Mouse (Mus musculus) bone marrow, adult 2 months (tissue): ENCODE measurements around the gene Prdm4. TPM values are rescaled to one million over a fixed set of nuclear protein-coding genes. Genes with fewer than 3 reads are reported as not detected.

ENCODE experiments used
- H3K27ac ChIP-seq: fragments of 200-500 bp; 2 replicates; pipeline ENCODE4 v1.5.1; 2012; ENCODE audit warnings: low read depth, mild to moderate bottlenecking, control low read depth, inconsistent platforms, low read length; ENCODE audit not compliant: control insufficient read depth, poor library complexity, insufficient read depth
- H3K4me1 ChIP-seq: fragments of 200-500 bp; 2 replicates; pipeline ENCODE4 v1.6.1; 2011; ENCODE audit warnings: low read length; ENCODE audit not compliant: control insufficient read depth, insufficient read depth
- H3K4me3 ChIP-seq: fragments of 200-500 bp; replicated peaks from 2 replicates; pipeline ENCODE3; 2011; ENCODE audit warnings: mild to moderate bottlenecking, low read depth, low read length, control low read depth; ENCODE audit not compliant: control insufficient read depth
- CTCF ChIP-seq: fragments of 200-500 bp; IDR thresholded peaks from 2 replicates; pipeline ENCODE4 v1.5.1; 2011; ENCODE audit warnings: low read length, control low read depth; ENCODE audit not compliant: control insufficient read depth, insufficient read depth
- POLR2A ChIP-seq: fragments of 200-500 bp; IDR thresholded peaks from 2 replicates; pipeline ENCODE4 v1.6.1; 2011; ENCODE audit warnings: low read depth, mild to moderate bottlenecking, control low read depth, low read length, borderline replicate concordance; ENCODE audit not compliant: control insufficient read depth
- WGBS: fragments of 180-500 bp; shearing (Covaris S2); methylation state at CpG from one replicate; pipeline ENCODE4 v1.1.7; 2018; 5-methylcytosine and 5-hydroxymethylcytosine counted together
- polyA plus RNA-seq: library from polyadenylated mRNA; stranded (reverse); fragments of >200 nt; gene quantifications from 2 replicates; pipeline ENCODE4 v1.2.4, GENCODE M21; 2011; ENCODE audit warnings: low replicate concordance; ENCODE audit not compliant: missing spikeins, insufficient read depth, insufficient read length

Prdm4 gene
- polyA plus RNA-seq, 1 experiment: 11.7 TPM

GRCm38 (mm10) chr10:85948483-85949196 is 31.7 kb upstream of the Prdm4 start:
- Histone ChIP-seq H3K27ac (no peak overlapping the region), H3K4me3 (no peak overlapping the region), H3K4me1 (peaks cover 3% of the 10 kb centered on the region)
- TF ChIP-seq POLR2A (no peak), CTCF (no peak)
- WGBS: 95% methylated on average over 8 of the region's 8 CpGs

GRCm38 (mm10) chr10:85936280-85936965 is 19.5 kb upstream of the Prdm4 start:
- 90% methylated on average over 6 of the region's 6 CpGs for WGBS

GRCm38 (mm10) chr10:85929962-85930361 is 13.0 kb upstream of the Prdm4 start:
- Histone ChIP-seq H3K27ac (no peak overlapping the region), H3K4me1 (no peaks in the 10 kb centered on the region; the same call in 1 of the 2 replicates), H3K4me3 (no peak overlapping the region)
- WGBS: 79% methylated on average over 11 of the region's 11 CpGs
- TF ChIP-seq POLR2A (no peak), CTCF (no peak)

More at GRCm38 (mm10) chr10:85936280-85936965, 19.5 kb upstream of the Prdm4 start:
- Histone ChIP-seq H3K27ac (no peak overlapping the region), H3K4me1 (no peaks in the 10 kb centered on the region), H3K4me3 (no peak overlapping the region)
- TF ChIP-seq POLR2A: no peak
- no peak for TF ChIP-seq CTCF

GRCm38 (mm10) chr10:85929208-85929591 is 12.3 kb upstream of the Prdm4 start:
- Histone ChIP-seq H3K4me1 (no peaks in the 10 kb centered on the region; the same call in 1 of the 2 replicates), H3K27ac (no peak overlapping the region), H3K4me3 (no peak overlapping the region)
- TF ChIP-seq CTCF: no peak
- TF ChIP-seq POLR2A: no peak
- 47% methylated on average over 11 of the region's 11 CpGs for WGBS

- WGBS: under 1% methylated on average over 63 of the region's 63 CpGs
- no peaks in the 10 kb centered on the region; the same call in 1 of the 2 replicates for H3K4me1 ChIP-seq
- H3K27ac ChIP-seq: no peak overlapping the region; the same call in 1 of the 2 replicates
- peak; percentile 14; the same call in 1 of the 2 replicates for TF ChIP-seq CTCF
- TF ChIP-seq POLR2A: no peak
- peak overlapping the region; percentile 26 for H3K4me3 ChIP-seq
These were observed 11.7 kb upstream of the Prdm4 start for GRCm38 (mm10) chr10:85928499-85929207.

GRCm38 (mm10) chr10:85927676-85928445 is 10.9 kb upstream of the Prdm4 start, which contains the start of gene Ascl4:
TSS of gene Ascl4 (plus strand) at chr10:85927681.
- H3K4me1 ChIP-seq: no peaks in the 10 kb centered on the region; the same call in 1 of the 2 replicates
- 3% methylated on average over 23 of the region's 23 CpGs for WGBS
- TF ChIP-seq CTCF (no peak), POLR2A (no peak)
- H3K4me3 ChIP-seq: peak within 1 kb of the TSS; percentile 26
- no peak within 1 kb of the TSS; the same call in 1 of the 2 replicates for H3K27ac ChIP-seq

GRCm38 (mm10) chr10:85879886-85880486 is 37.0 kb downstream of the Prdm4 start:
- TF ChIP-seq CTCF: no peak
- no peak for TF ChIP-seq POLR2A
- 88% methylated on average over 8 of the region's 8 CpGs for WGBS
- Histone ChIP-seq H3K4me3 (no peak overlapping the region), H3K27ac (no peak overlapping the region), H3K4me1 (no peaks in the 10 kb centered on the region; the same call in 1 of the 2 replicates)

GRCm38 (mm10) chr10:85875812-85876211 is 41.1 kb downstream of the Prdm4 start:
- TF ChIP-seq POLR2A: no peak
- TF ChIP-seq CTCF: no peak
- 89% methylated on average over 5 of the region's 5 CpGs for WGBS
- no peaks in the 10 kb centered on the region; the same call in 1 of the 2 replicates for H3K4me1 ChIP-seq
- H3K4me3 ChIP-seq: no peak overlapping the region
- no peak overlapping the region for H3K27ac ChIP-seq
